ENCODE assay signal across 8 mouse cellular contexts in genomic region chr7:100879595-100879994, GRCm38 (mm10). TPM values are rescaled to one million over a fixed set of nuclear protein-coding genes. Genes with fewer than 3 reads are reported as not detected.
DNase-seq lines count a peak whose midpoint lies in the region; ATAC-seq lines count a peak whose summit lies in the region.

No protein-coding gene starts in this region.

- DNase-seq in right cerebral cortex, postnatal 10 days (ENCODE audit: low spot score in 2 of 2), result peak; percentile 70 to 75
- no peak for DNase-seq in right cerebral cortex, postnatal 36 days (ENCODE audit: low spot score in 2 of 2)
- peak; percentile 58 for DNase-seq in c-Kit-positive CD71-positive TER-119-negative erythroid progenitor cells, embryonic 14.5 days (ENCODE audit: low read depth)
- peak; percentile 80 for DNase-seq in gastrocnemius, postnatal 14 days
- DNase-seq in kidney, adult 9 months, result peak; percentile 70
- peak; percentile 85 for DNase-seq in lung, postnatal 14 days
- DNase-seq in right cerebral cortex, postnatal 14 days, result peak; percentile 80

- intact Hi-C loops in gastrocnemius, postnatal 14 days (cut with DNase I; ENCODE audit: low total_unique reads), result no loop called here

- ATAC-seq in inflammation-experienced regulatory T-cells, adult 6 months, result no peak

RNA-seq across cellular contexts. Expression of gene Relt, which starts 16.3 kb away (rescaled TPM):
- total RNA-seq in gastrocnemius, postnatal 14 days (2021), result 10 to 100 TPM in 1 of 2 experiments, 1 to 10 TPM in 1; 5.4 to 16.3 TPM
- 10 to 100 TPM; 11.1 to 13.9 (median 12.3) TPM for polyA plus RNA-seq in inflammation-experienced regulatory T-cells, adult 6 months (2017; shearing (Covaris generic))

RNA-seq across cellular contexts. Expression of gene Arhgef17, which starts 52.3 kb away (rescaled TPM):
- 10 to 100 TPM; 21.9 to 25.7 TPM for total RNA-seq in gastrocnemius, postnatal 14 days (2021)
- polyA plus RNA-seq in inflammation-experienced regulatory T-cells, adult 6 months (2017; shearing (Covaris generic)), result not detected

Comparison
In these comparisons a context has a peak if more than half of its experiments do, and no peak if none do; other contexts are left out.
1. DNase-seq: peak in right cerebral cortex, postnatal 10 days (2 of 2), c-Kit-positive CD71-positive TER-119-negative erythroid progenitor cells, embryonic 14.5 days (single experiment), gastrocnemius, postnatal 14 days (single experiment), kidney, adult 9 months (single experiment), lung, postnatal 14 days (single experiment) and right cerebral cortex, postnatal 14 days (single experiment); none in right cerebral cortex, postnatal 36 days (0 of 2).